Mouse (Mus musculus): ENCODE results near the gene Ehmt1. TPM values are rescaled to one million over a fixed set of nuclear protein-coding genes. Genes with fewer than 3 reads are reported as not detected.

Gene Ehmt1
- polyA plus RNA-seq, 1 experiment from 2014 or later = 97.4 TPM

GRCm38 (mm10) chr2:24926345-24926964 lies 7.0 kb upstream of the Ehmt1 start:
- Histone ChIP-seq H3K4me2 (ENCODE audit: low read depth, low read length) (no peak overlapping the region), H3K36me3 (replicated peaks; ENCODE audit: control insufficient read depth, insufficient read depth, low read depth, low read length) (no peaks in the 10 kb centered on the region), H3K4me1 (ENCODE audit: control insufficient read depth, insufficient read depth, low read length) (no peaks in the 10 kb centered on the region), H3K27ac (replicated peaks; ENCODE audit: low read depth, low read length) (no peak overlapping the region), H3K4me3 (ENCODE audit: low read depth, low read length) (no peak overlapping the region), H3K9me3 (replicated peaks; ENCODE audit: control insufficient read depth, low read length) (no peaks in the 10 kb centered on the region), H3K27me3 (ENCODE audit: control insufficient read depth, insufficient read depth, low read length) (no peaks in the 10 kb centered on the region), H3K9ac (replicated peaks; ENCODE audit: low read length) (no peak overlapping the region)
- 86% methylated on average over 9 of the region's 9 CpGs for WGBS
- DNase-seq (ENCODE audit: low spot score) (no peak), ATAC-seq (replicated peaks; ENCODE audit: insufficient number of reproducible peaks, low FRiP score, low TSS enrichment, low read depth) (no peak)

- DNase-seq (ENCODE audit: low spot score) (no peak), ATAC-seq (replicated peaks; ENCODE audit: insufficient number of reproducible peaks, low FRiP score, low TSS enrichment, low read depth) (no peak)
- Histone ChIP-seq H3K9me3 (replicated peaks; ENCODE audit: control insufficient read depth, low read length) (no peaks in the 10 kb centered on the region), H3K27ac (replicated peaks; ENCODE audit: low read depth, low read length) (no peak overlapping the region), H3K4me2 (ENCODE audit: low read depth, low read length) (no peak overlapping the region), H3K36me3 (replicated peaks; ENCODE audit: control insufficient read depth, insufficient read depth, low read depth, low read length) (no peaks in the 10 kb centered on the region), H3K4me1 (ENCODE audit: control insufficient read depth, insufficient read depth, low read length) (no peaks in the 10 kb centered on the region), H3K27me3 (ENCODE audit: control insufficient read depth, insufficient read depth, low read length) (no peaks in the 10 kb centered on the region), H3K4me3 (ENCODE audit: low read depth, low read length) (no peak overlapping the region), H3K9ac (replicated peaks; ENCODE audit: low read length) (no peak overlapping the region)
- WGBS = 83% methylated on average over 8 of the region's 8 CpGs
These were observed 5.9 kb upstream of the Ehmt1 start for GRCm38 (mm10) chr2:24925284-24925683.

- H3K4me3 ChIP-seq (ENCODE audit: low read depth, low read length) = no peak overlapping the region
- H3K36me3 ChIP-seq (replicated peaks; ENCODE audit: control insufficient read depth, insufficient read depth, low read depth, low read length) = no peaks in the 10 kb centered on the region
- H3K27me3 ChIP-seq (ENCODE audit: control insufficient read depth, insufficient read depth, low read length) = no peaks in the 10 kb centered on the region
- H3K9ac ChIP-seq (replicated peaks; ENCODE audit: low read length) = no peak overlapping the region
- H3K4me1 ChIP-seq (ENCODE audit: control insufficient read depth, insufficient read depth, low read length) = no peaks in the 10 kb centered on the region
- 59% methylated on average over 2 of the region's 2 CpGs for WGBS
- no peaks in the 10 kb centered on the region for H3K9me3 ChIP-seq (replicated peaks; ENCODE audit: control insufficient read depth, low read length)
- no peak overlapping the region for H3K27ac ChIP-seq (replicated peaks; ENCODE audit: low read depth, low read length)
- H3K4me2 ChIP-seq (ENCODE audit: low read depth, low read length) = no peak overlapping the region
- ATAC-seq (replicated peaks; ENCODE audit: insufficient number of reproducible peaks, low FRiP score, low TSS enrichment, low read depth) = no peak
- no peak for DNase-seq (ENCODE audit: low spot score)
These were observed 4.1 kb upstream of the Ehmt1 start for GRCm38 (mm10) chr2:24923561-24923960.

- 0 out of 2 replicates have a peak overlapping the region, but pooled peaks have one; percentile 41 for H3K27ac ChIP-seq (replicated peaks; ENCODE audit: low read depth, low read length)
- peak overlapping the region; percentile 98 for H3K4me3 ChIP-seq (ENCODE audit: low read depth, low read length)
- no peaks in the 10 kb centered on the region for H3K4me1 ChIP-seq (ENCODE audit: control insufficient read depth, insufficient read depth, low read length)
- H3K9me3 ChIP-seq (replicated peaks; ENCODE audit: control insufficient read depth, low read length) = no peaks in the 10 kb centered on the region
- 10% methylated on average over 8 of the region's 8 CpGs for WGBS
- DNase-seq (ENCODE audit: low spot score) (no peak), ATAC-seq (replicated peaks; ENCODE audit: insufficient number of reproducible peaks, low FRiP score, low TSS enrichment, low read depth) (peak; percentile 18; the same call in 1 of the 2 replicates)
- H3K9ac ChIP-seq (replicated peaks; ENCODE audit: low read length) = peak overlapping the region; percentile 99
- H3K36me3 ChIP-seq (replicated peaks; ENCODE audit: control insufficient read depth, insufficient read depth, low read depth, low read length) = no peaks in the 10 kb centered on the region
- no peaks in the 10 kb centered on the region for H3K27me3 ChIP-seq (ENCODE audit: control insufficient read depth, insufficient read depth, low read length)
- H3K4me2 ChIP-seq (ENCODE audit: low read depth, low read length) = peak overlapping the region; percentile 44
These were observed 393 bp upstream of the Ehmt1 start for GRCm38 (mm10) chr2:24919839-24920175.

GRCm38 (mm10) chr2:24914762-24915161 lies 4.7 kb downstream of the Ehmt1 start:
- 95% methylated on average over 3 of the region's 3 CpGs for WGBS
- Histone ChIP-seq H3K9ac (replicated peaks; ENCODE audit: low read length) (no peak overlapping the region), H3K9me3 (replicated peaks; ENCODE audit: control insufficient read depth, low read length) (no peaks in the 10 kb centered on the region), H3K27me3 (ENCODE audit: control insufficient read depth, insufficient read depth, low read length) (no peaks in the 10 kb centered on the region), H3K4me3 (ENCODE audit: low read depth, low read length) (no peak overlapping the region), H3K4me2 (ENCODE audit: low read depth, low read length) (no peak overlapping the region), H3K4me1 (ENCODE audit: control insufficient read depth, insufficient read depth, low read length) (no peaks in the 10 kb centered on the region), H3K36me3 (replicated peaks; ENCODE audit: control insufficient read depth, insufficient read depth, low read depth, low read length) (no peaks in the 10 kb centered on the region; the same call in 1 of the 2 replicates), H3K27ac (replicated peaks; ENCODE audit: low read depth, low read length) (no peak overlapping the region)
- DNase-seq (ENCODE audit: low spot score) (no peak), ATAC-seq (replicated peaks; ENCODE audit: insufficient number of reproducible peaks, low FRiP score, low TSS enrichment, low read depth) (no peak)

- H3K36me3 ChIP-seq (replicated peaks; ENCODE audit: control insufficient read depth, insufficient read depth, low read depth, low read length) = no peaks in the 10 kb centered on the region; the same call in 1 of the 2 replicates
These were observed 6.8 kb downstream of the Ehmt1 start for GRCm38 (mm10) chr2:24912589-24912988.

GRCm38 (mm10) chr2:24912189-24912588 lies 7.2 kb downstream of the Ehmt1 start:
- Histone ChIP-seq H3K27ac (replicated peaks; ENCODE audit: low read depth, low read length) (no peak overlapping the region), H3K4me1 (ENCODE audit: control insufficient read depth, insufficient read depth, low read length) (no peaks in the 10 kb centered on the region), H3K4me2 (ENCODE audit: low read depth, low read length) (no peak overlapping the region), H3K9ac (replicated peaks; ENCODE audit: low read length) (no peak overlapping the region), H3K9me3 (replicated peaks; ENCODE audit: control insufficient read depth, low read length) (no peaks in the 10 kb centered on the region), H3K27me3 (ENCODE audit: control insufficient read depth, insufficient read depth, low read length) (no peaks in the 10 kb centered on the region), H3K36me3 (replicated peaks; ENCODE audit: control insufficient read depth, insufficient read depth, low read depth, low read length) (no peaks in the 10 kb centered on the region; the same call in 1 of the 2 replicates), H3K4me3 (ENCODE audit: low read depth, low read length) (no peak overlapping the region)
- WGBS = 90% methylated on average over 4 of the region's 4 CpGs
- no peak for ATAC-seq (replicated peaks; ENCODE audit: insufficient number of reproducible peaks, low FRiP score, low TSS enrichment, low read depth)
- DNase-seq (ENCODE audit: low spot score) = no peak

More at GRCm38 (mm10) chr2:24912589-24912988, 6.8 kb downstream of the Ehmt1 start:
- Histone ChIP-seq H3K27ac (replicated peaks; ENCODE audit: low read depth, low read length) (no peak overlapping the region), H3K4me3 (ENCODE audit: low read depth, low read length) (no peak overlapping the region), H3K9ac (replicated peaks; ENCODE audit: low read length) (no peak overlapping the region), H3K4me2 (ENCODE audit: low read depth, low read length) (no peak overlapping the region), H3K27me3 (ENCODE audit: control insufficient read depth, insufficient read depth, low read length) (no peaks in the 10 kb centered on the region), H3K9me3 (replicated peaks; ENCODE audit: control insufficient read depth, low read length) (no peaks in the 10 kb centered on the region), H3K4me1 (ENCODE audit: control insufficient read depth, insufficient read depth, low read length) (no peaks in the 10 kb centered on the region)
- ATAC-seq (replicated peaks; ENCODE audit: insufficient number of reproducible peaks, low FRiP score, low TSS enrichment, low read depth) = no peak
- DNase-seq (ENCODE audit: low spot score) = no peak

- Histone ChIP-seq H3K4me3 (ENCODE audit: low read depth, low read length) (no peak overlapping the region), H3K36me3 (replicated peaks; ENCODE audit: control insufficient read depth, insufficient read depth, low read depth, low read length) (no peaks in the 10 kb centered on the region; the same call in 1 of the 2 replicates), H3K27ac (replicated peaks; ENCODE audit: low read depth, low read length) (no peak overlapping the region), H3K4me2 (ENCODE audit: low read depth, low read length) (no peak overlapping the region), H3K9me3 (replicated peaks; ENCODE audit: control insufficient read depth, low read length) (no peaks in the 10 kb centered on the region), H3K4me1 (ENCODE audit: control insufficient read depth, insufficient read depth, low read length) (no peaks in the 10 kb centered on the region), H3K9ac (replicated peaks; ENCODE audit: low read length) (no peak overlapping the region), H3K27me3 (ENCODE audit: control insufficient read depth, insufficient read depth, low read length) (no peaks in the 10 kb centered on the region)
- DNase-seq (ENCODE audit: low spot score) (no peak), ATAC-seq (replicated peaks; ENCODE audit: insufficient number of reproducible peaks, low FRiP score, low TSS enrichment, low read depth) (no peak)
- 96% methylated on average over 4 of the region's 4 CpGs for WGBS
These were observed 8.9 kb downstream of the Ehmt1 start for GRCm38 (mm10) chr2:24910481-24910880.
